Mouse (Mus musculus) limb, embryonic 14.5 days (tissue): ENCODE data around the gene Gps2. TPM values are rescaled to one million over a fixed set of nuclear protein-coding genes. Genes with fewer than 3 reads are reported as not detected.

Experiments used
- ATAC-seq: fragments of 200-750 bp; cut with Nextera tagmentation; 2 replicates; pipeline ENCODE4 v1.8.0; 2017; ENCODE audit warnings: low read depth, moderate number of reproducible peaks, moderate TSS enrichment; ENCODE audit not compliant: low FRiP score
- DNase-seq: peaks from one replicate; pipeline ENCODE4 v3.0.0-alpha.2; 2015; ENCODE audit warnings: low spot score
- H3K27ac ChIP-seq: fragments of 300-500 bp; sonication (generic); replicated peaks from 2 replicates; pipeline ENCODE4 v1.5.1; 2014; ENCODE audit warnings: low read depth, mild to moderate bottlenecking, low read length, moderate library complexity, mixed read lengths
- H3K27me3 ChIP-seq: fragments of 300-500 bp; sonication (generic); 2 replicates; pipeline ENCODE4 v1.6.1; 2014; ENCODE audit warnings: low read length, mixed read lengths; ENCODE audit not compliant: control insufficient read depth, insufficient read depth
- H3K36me3 ChIP-seq: fragments of 300-500 bp; sonication (generic); 2 replicates; pipeline ENCODE4 v1.6.1; 2014; ENCODE audit warnings: mild to moderate bottlenecking, low read length, moderate library complexity, mixed read lengths; ENCODE audit not compliant: control insufficient read depth, insufficient read depth
- H3K4me1 ChIP-seq: fragments of 300-500 bp; sonication (generic); 2 replicates; pipeline ENCODE4 v1.6.1; 2014; ENCODE audit warnings: antibody characterized with exemption, low read length, mixed read lengths; ENCODE audit not compliant: control insufficient read depth, insufficient read depth
- H3K4me2 ChIP-seq: fragments of 300-500 bp; sonication (generic); replicated peaks from 2 replicates; pipeline ENCODE4 v1.6.1; 2014; ENCODE audit warnings: low read depth, mild to moderate bottlenecking, low read length, moderate library complexity; ENCODE audit not compliant: severe bottlenecking
- H3K4me3 ChIP-seq: fragments of 300-500 bp; sonication (generic); replicated peaks from 2 replicates; pipeline ENCODE4 v1.5.1; 2014; ENCODE audit warnings: low read length
- H3K9ac ChIP-seq: fragments of 300-500 bp; sonication (generic); 2 replicates; pipeline ENCODE4 v1.6.1; 2014; ENCODE audit warnings: mild to moderate bottlenecking, low read depth, low read length, moderate library complexity; ENCODE audit not compliant: severe bottlenecking
- H3K9me3 ChIP-seq: fragments of 300-500 bp; sonication (generic); 2 replicates; pipeline ENCODE4 v1.6.1; 2016; ENCODE audit warnings: low read length; ENCODE audit not compliant: control insufficient read depth
- POLR2A ChIP-seq: fragments of 200-500 bp; IDR thresholded peaks from 2 replicates; pipeline ENCODE4 v1.8.0; 2012; ENCODE audit warnings: inconsistent platforms, mild to moderate bottlenecking, moderate library complexity, borderline replicate concordance; ENCODE audit not compliant: insufficient read depth, insufficient read length; ENCODE audit errors: extremely low read depth
- WGBS: fragments of 180-500 bp; shearing (Covaris S2); extraction: QIAGEN DNeasy Blood & Tissue Kit; methylation state at CpG from one replicate; pipeline ENCODE4 v1.1.7; 2014; 5-methylcytosine and 5-hydroxymethylcytosine counted together
- polyA plus RNA-seq, 2 experiments: library from polyadenylated mRNA; depleted of rRNA in 1 of 2; stranded (reverse) in 1 of 2; unstranded in 1 of 2; fragments of >200 nt; fragmentation: Nextera tagmentation in 1 of 2; extraction: Ambion mirVana in 1 of 2; gene quantifications; 2 replicates each; pipeline versions ENCODE4 v1.2.1 to v1.2.3; 2012 to 2014

Gene Gps2
- polyA plus RNA-seq (2012; rRNA removed) (94.0 and 110 TPM in 2 replicates), polyA plus RNA-seq (2014; fragmentation: Nextera tagmentation; extraction: Ambion mirVana) (67.3 and 74.4 TPM in 2 replicates)

GRCm38 (mm10) chr11:69913554-69914371 is at the start of gene Gps2:
TSS of gene Gps2 (plus strand) at chr11:69913888.
- H3K4me1 ChIP-seq, result peaks cover 13% of the 10 kb centered on the region
- H3K9me3 ChIP-seq, result no peaks in the 10 kb centered on the region
- H3K27me3 ChIP-seq, result no peaks in the 10 kb centered on the region
- ATAC-seq (peak; percentile 91), DNase-seq (peak; percentile 91)
- H3K27ac ChIP-seq, result peak within 1 kb of the TSS; percentile 83
- H3K9ac ChIP-seq, result peak within 1 kb of the TSS; percentile 83
- H3K4me2 ChIP-seq, result peak within 1 kb of the TSS; percentile 90
- TF ChIP-seq POLR2A, result 0 out of 2 replicates have a peak, but pooled peaks have one; percentile 67
- peaks cover 88% of the 10 kb centered on the region for H3K36me3 ChIP-seq
- peak within 1 kb of the TSS; percentile 83 for H3K4me3 ChIP-seq
- WGBS, result 2% methylated on average over 51 of the region's 61 CpGs

GRCm38 (mm10) chr11:69864138-69864860 is 49.4 kb upstream of the Gps2 start:
- no peak for DNase-seq
- Histone ChIP-seq H3K4me3 (no peak overlapping the region), H3K9ac (no peak overlapping the region), H3K27me3 (0 out of 2 replicates have a peak, but pooled peaks cover under 1% of the 10 kb centered on the region), H3K4me2 (no peak overlapping the region), H3K36me3 (no peaks in the 10 kb centered on the region), H3K9me3 (no peaks in the 10 kb centered on the region), H3K4me1 (no peaks in the 10 kb centered on the region), H3K27ac (no peak overlapping the region)
- no peak for TF ChIP-seq POLR2A
- 47% methylated on average over 8 of the region's 8 CpGs for WGBS
- ATAC-seq, result no peak

- H3K9me3 ChIP-seq, result no peaks in the 10 kb centered on the region
- no peaks in the 10 kb centered on the region for H3K27me3 ChIP-seq
- no peak overlapping the region for H3K27ac ChIP-seq
- DNase-seq, result no peak
- WGBS, result 84% methylated on average over 9 of the region's 9 CpGs
- H3K36me3 ChIP-seq, result no peaks in the 10 kb centered on the region
- H3K4me1 ChIP-seq, result no peaks in the 10 kb centered on the region
- H3K9ac ChIP-seq, result no peak overlapping the region
- H3K4me2 ChIP-seq, result no peak overlapping the region
- no peak overlapping the region for H3K4me3 ChIP-seq
- no peak for TF ChIP-seq POLR2A
- no peak for ATAC-seq
Observed at GRCm38 (mm10) chr11:69865561-69865960, 48.1 kb upstream of the Gps2 start.

- Histone ChIP-seq H3K9ac (no peak overlapping the region), H3K9me3 (no peaks in the 10 kb centered on the region)
- 70% methylated on average over 9 of the region's 9 CpGs for WGBS
Observed at GRCm38 (mm10) chr11:69867335-69867734, 46.4 kb upstream of the Gps2 start.

GRCm38 (mm10) chr11:69870289-69871069 is 43.2 kb upstream of the Gps2 start:
- DNase-seq, result no peak
- Histone ChIP-seq H3K27ac (no peak overlapping the region), H3K4me2 (no peak overlapping the region), H3K9ac (no peak overlapping the region), H3K36me3 (no peaks in the 10 kb centered on the region), H3K9me3 (no peaks in the 10 kb centered on the region), H3K4me3 (no peak overlapping the region), H3K4me1 (no peaks in the 10 kb centered on the region), H3K27me3 (no peaks in the 10 kb centered on the region)
- 84% methylated on average over 2 of the region's 2 CpGs for WGBS
- TF ChIP-seq POLR2A, result no peak
- no peak for ATAC-seq

More at GRCm38 (mm10) chr11:69867335-69867734, 46.4 kb upstream of the Gps2 start:
- no peaks in the 10 kb centered on the region for H3K27me3 ChIP-seq
- H3K36me3 ChIP-seq, result no peaks in the 10 kb centered on the region
- DNase-seq, result no peak
- H3K27ac ChIP-seq, result no peak overlapping the region
- H3K4me2 ChIP-seq, result no peak overlapping the region
- TF ChIP-seq POLR2A, result no peak
- H3K4me1 ChIP-seq, result no peaks in the 10 kb centered on the region
- ATAC-seq, result no peak
- H3K4me3 ChIP-seq, result no peak overlapping the region
